ENCODE assay signal across 8 mouse cellular contexts in genomic region chr7:127991643-127992487, GRCm38 (mm10). TPM values are rescaled to one million over a fixed set of nuclear protein-coding genes. Genes with fewer than 3 reads are reported as not detected.
DNase-seq lines count a peak whose midpoint lies in the region; ATAC-seq and TF ChIP-seq lines count a peak whose summit lies in the region.

No protein-coding gene starts in this region.

- peak; percentile 80 for TF ChIP-seq CTCF in E14TG2a.4 (conservative IDR thresholded peaks at IDR 0.05; ENCODE audit: low read length)
- peak; percentile 53 for TF ChIP-seq CTCF in bone marrow, adult 2 months (IDR thresholded peaks at IDR 0.05; ENCODE audit: control insufficient read depth, insufficient read depth, low read length)

- peaks cover 61% of the 10 kb centered on the region for H3K36me3 ChIP-seq in E14TG2a.4 (ENCODE audit: insufficient read depth, low read length)

- H3K4me3 ChIP-seq in E14TG2a.4 (replicated peaks; ENCODE audit: low read length): peak overlapping the region; percentile 78
- no peak overlapping the region for H3K4me3 ChIP-seq in bone marrow, adult 2 months (replicated peaks; ENCODE audit: control insufficient read depth, low read depth, low read length)

- TF ChIP-seq POLR2A in bone marrow, adult 2 months (IDR thresholded peaks at IDR 0.05; ENCODE audit: borderline replicate concordance, control insufficient read depth, low read depth, low read length): no peak

- DNase-seq in heart, postnatal 10 days: peak; percentile 70 to 84
- DNase-seq in layer of hippocampus, adult 11-12 months (ENCODE audit: low spot score): peak; percentile 77
- DNase-seq in lung, adult 18-20 months: peak; percentile 71 to 76
- DNase-seq in ovary, postnatal 36 days (ENCODE audit: low spot score): peak; percentile 54
- peak; percentile 69 for DNase-seq in urinary bladder, postnatal 25 days (ENCODE audit: low spot score)

- no peaks in the 10 kb centered on the region for H3K9me3 ChIP-seq in E14TG2a.4 (ENCODE audit: low read length)

- ATAC-seq in erythroblast, adult 5-6 weeks (replicated peaks; ENCODE audit: low FRiP score, poor library complexity, severe bottlenecking): peak; percentile 74

- intact Hi-C loops in heart, postnatal 10 days (cut with DNase I): loop anchor here (5.0 kb wide), 1 partner anchor 215 kb away; the partner anchor contains the start of gene Cox6a2

- H3K4me1 ChIP-seq in E14TG2a.4 (replicated peaks; ENCODE audit: low read depth, low read length): peaks cover 66% of the 10 kb centered on the region
- H3K4me1 ChIP-seq in bone marrow, adult 2 months (ENCODE audit: control insufficient read depth, insufficient read depth, low read length): peaks cover 2% of the 10 kb centered on the region

- 48% methylated on average over 6 of the region's 6 CpGs for WGBS in bone marrow, adult 2 months

- H3K27ac ChIP-seq in bone marrow, adult 2 months (ENCODE audit: control insufficient read depth, insufficient read depth, low read depth, low read length, poor library complexity): no peak overlapping the region

- no peaks in the 10 kb centered on the region for H3K27me3 ChIP-seq in E14TG2a.4 (ENCODE audit: insufficient read depth, low read length)

RNA-seq across cellular contexts. Expression of gene Pycard, which starts 1.8 kb away (rescaled TPM):
- polyA plus RNA-seq in bone marrow, adult 2 months (2011; ENCODE audit: insufficient read depth, insufficient read length, low replicate concordance, missing spikeins): 17.7 and 19.9 TPM in 2 replicates
- 33.6 and 42.6 TPM in 2 replicates for total RNA-seq in erythroblast, adult 5-6 weeks (2015; ENCODE audit: low replicate concordance)
- total RNA-seq in erythroblast, adult 5-6 weeks (2017; ENCODE audit: low replicate concordance): 3.2 and 3.3 TPM in 2 replicates
- 10 to 100 TPM; 14.2 to 21.0 TPM for total RNA-seq in heart, postnatal 10 days (2021)

RNA-seq across cellular contexts. Expression of gene Trim72, which starts 11.9 kb away (rescaled TPM):
- 0.45 and 1.1 TPM in 2 replicates for polyA plus RNA-seq in bone marrow, adult 2 months (2011; ENCODE audit: insufficient read depth, insufficient read length, low replicate concordance, missing spikeins)
- not detected in 2 replicates for total RNA-seq in erythroblast, adult 5-6 weeks (2015; ENCODE audit: low replicate concordance)
- not detected in 2 replicates for total RNA-seq in erythroblast, adult 5-6 weeks (2017; ENCODE audit: low replicate concordance)
- total RNA-seq in heart, postnatal 10 days (2021): 100 to 1,000 TPM; 144 to 159 TPM

RNA-seq across cellular contexts. Expression of gene Fus, which starts 24.6 kb away (rescaled TPM):
- 627 and 763 TPM in 2 replicates for polyA plus RNA-seq in bone marrow, adult 2 months (2011; ENCODE audit: insufficient read depth, insufficient read length, low replicate concordance, missing spikeins)
- total RNA-seq in erythroblast, adult 5-6 weeks (2015; ENCODE audit: low replicate concordance): 59.6 and 159 TPM in 2 replicates
- total RNA-seq in erythroblast, adult 5-6 weeks (2017; ENCODE audit: low replicate concordance): 19.3 and 43.4 TPM in 2 replicates
- total RNA-seq in heart, postnatal 10 days (2021): 100 to 1,000 TPM; 297 to 307 TPM

RNA-seq across cellular contexts. Expression of gene Prss36, which starts 45.3 kb away (rescaled TPM):
- 1.3 and 4.3 TPM in 2 replicates for polyA plus RNA-seq in bone marrow, adult 2 months (2011; ENCODE audit: insufficient read depth, insufficient read length, low replicate concordance, missing spikeins)
- not detected in 2 replicates for total RNA-seq in erythroblast, adult 5-6 weeks (2015; ENCODE audit: low replicate concordance)
- total RNA-seq in erythroblast, adult 5-6 weeks (2017; ENCODE audit: low replicate concordance): not detected in 2 replicates
- 1 to 10 TPM; 5.0 to 6.6 TPM for total RNA-seq in heart, postnatal 10 days (2021)

Comparison
In these comparisons a context has a peak if more than half of its experiments do, and no peak if none do; other contexts are left out.
1. RNA of gene Trim72, which starts 11.9 kb away (total RNA-seq): 144 to 159 TPM in heart, postnatal 10 days; not detected in erythroblast, adult 5-6 weeks; every median in the first group is over 100 times any median in the second.
2. Peak in every context shown above with its lines, with median percentiles within 50 percentile points of each other: DNase-seq.